Mouse (Mus musculus) frontal cortex, adult 2 months (tissue): ENCODE measurements around the gene Amer3. TPM values are rescaled to one million over a fixed set of nuclear protein-coding genes. Genes with fewer than 3 reads are reported as not detected.
"Not testable (repeated sequence)": the region's sequence is repeated elsewhere in the genome, so short reads cannot be mapped to it uniquely, and the experiment has no call there.

Experiments
- DNase-seq, 2 experiments: peaks; one replicate each; pipeline ENCODE4 v3.0.0; 2022; ENCODE audit warnings: low spot score in 1 of 2; ENCODE audit errors: extremely low spot score in 1 of 2
- polyA plus RNA-seq: library from polyadenylated mRNA; depleted of rRNA; stranded (reverse); fragments of >200 nt; gene quantifications from 2 replicates; pipeline ENCODE4 v1.2.3, GENCODE M21; 2012; rRNA removed

Amer3 gene
- polyA plus RNA-seq, 1 experiment: 13.4 TPM

DNA sequence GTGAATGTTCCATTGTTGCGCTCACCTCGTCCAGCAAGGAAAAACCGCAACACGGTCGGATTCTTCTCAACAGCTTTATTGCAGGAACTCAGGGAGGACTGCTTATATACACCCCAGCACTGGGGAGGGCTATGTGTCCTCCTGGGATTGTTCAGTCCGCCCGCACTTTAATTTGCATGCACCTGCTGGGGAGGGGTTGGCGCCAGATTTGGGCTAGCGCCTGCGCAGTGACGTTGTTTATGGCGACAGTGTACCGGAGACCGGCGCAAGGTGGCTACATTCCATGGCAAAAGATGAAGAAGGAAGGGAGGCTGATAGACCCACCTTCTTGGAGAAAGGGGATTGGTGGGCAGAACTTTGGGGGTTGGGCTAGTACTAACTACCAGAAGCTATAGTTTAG lies 20.5 kb downstream of the Amer3 start:
- no peak for DNase-seq

- no peak for DNase-seq
Observed at GRCm38 (mm10) chr1:34601323-34602047, 22.0 kb downstream of the Amer3 start.

DNA sequence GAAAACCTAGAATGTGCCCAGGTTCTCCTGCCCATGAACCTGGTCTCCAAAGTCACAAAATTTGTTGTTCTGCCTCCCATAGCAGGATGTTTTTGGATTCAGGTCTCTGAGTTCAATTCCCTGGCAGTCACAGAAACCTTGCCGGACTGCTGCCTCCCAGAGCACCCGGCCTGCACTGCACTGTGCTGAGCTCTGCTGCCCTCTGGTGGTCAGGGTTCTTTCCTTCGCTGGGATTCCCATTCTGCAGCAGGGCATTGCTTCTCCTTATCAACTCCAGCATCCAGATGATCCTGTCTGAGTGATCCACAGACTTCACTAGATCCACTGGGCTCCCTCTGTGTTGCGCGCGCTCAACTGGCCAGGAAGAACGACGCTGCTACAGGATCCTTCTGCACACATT lies 22.9 kb downstream of the Amer3 start:
- peak in 1 of 2 experiments; percentile 85 for DNase-seq

- no peak for DNase-seq
Observed at GRCm38 (mm10) chr1:34613801-34614200, 34.3 kb downstream of the Amer3 start.

DNA sequence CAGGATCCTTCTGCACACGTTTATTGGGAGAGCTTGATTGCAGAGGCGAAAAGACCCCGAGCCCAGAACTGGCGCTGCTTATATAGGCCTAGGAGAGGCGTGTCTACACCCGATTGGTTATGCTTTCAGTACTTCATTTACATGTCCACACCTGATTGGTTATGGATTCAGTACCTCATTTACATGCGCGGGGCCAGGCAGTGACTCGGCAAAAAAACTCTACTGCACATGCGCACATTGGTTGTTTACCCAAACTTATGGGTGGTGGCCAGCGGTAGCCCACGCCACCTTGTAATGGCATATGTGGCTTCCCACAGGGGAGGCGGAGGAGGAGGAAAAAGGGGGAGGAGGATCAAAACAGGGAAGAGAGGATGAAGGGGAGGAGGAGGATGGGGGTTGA lies 40.7 kb downstream of the Amer3 start:
- DNase-seq: not testable (repeated sequence)

DNA sequence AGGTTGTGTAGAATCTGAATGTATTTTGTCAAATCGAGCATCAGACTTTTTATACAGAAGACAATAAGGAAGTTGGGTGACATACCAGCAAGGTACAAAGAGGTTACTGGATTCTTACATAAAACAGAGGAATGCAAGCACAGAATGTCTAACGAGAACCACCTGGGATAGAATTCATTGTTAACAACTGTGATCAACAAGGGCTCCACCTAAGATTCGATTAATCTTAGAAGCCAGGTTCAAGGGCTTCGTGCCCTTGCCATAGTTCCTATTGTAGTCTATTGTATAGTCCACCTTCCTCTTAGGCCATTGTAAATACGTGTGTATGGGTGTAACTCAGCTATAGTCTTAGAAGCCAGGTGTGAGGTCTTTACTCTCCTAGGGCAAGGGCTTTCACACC lies 41.3 kb downstream of the Amer3 start:
- not testable (repeated sequence) for DNase-seq

DNA sequence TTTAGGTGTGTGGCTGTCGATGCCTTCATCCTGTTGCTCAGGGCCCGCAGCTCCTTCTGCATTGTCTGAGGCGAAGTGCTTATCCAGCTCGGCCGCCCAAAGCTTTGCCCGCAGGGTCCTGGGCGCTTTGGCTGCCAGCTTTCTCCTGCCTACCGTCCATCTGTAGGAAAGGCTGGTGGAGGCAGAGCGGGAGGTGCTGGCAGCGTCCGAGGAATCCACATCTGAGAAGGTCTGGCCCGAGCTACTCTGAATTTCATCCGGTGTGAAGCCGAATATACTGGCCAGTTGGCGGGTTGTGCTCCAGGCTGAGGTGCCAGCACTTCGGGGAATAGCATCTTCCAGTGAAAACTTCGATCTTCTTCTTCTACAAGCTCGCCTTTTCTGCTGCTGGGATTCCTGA lies 56.3 kb downstream of the Amer3 start:
- DNase-seq: no peak

Other genes starting within 250 kb of the Amer3 start
- gene Ccdc115, start 140.0 kb upstream of the Amer3 start, polyA plus RNA-seq: 35.7 and 36.4 TPM in 2 replicates
- 23.0 and 26.8 TPM in 2 replicates for gene Imp4, start 139.8 kb upstream of the Amer3 start, polyA plus RNA-seq
- 8.6 and 9.8 TPM in 2 replicates for gene Ptpn18, start 119.9 kb upstream of the Amer3 start, polyA plus RNA-seq
- not detected in 2 replicates for gene Prss39, start 81.2 kb upstream of the Amer3 start, polyA plus RNA-seq
- not detected in 2 replicates for gene Cfc1, start 44.0 kb upstream of the Amer3 start, polyA plus RNA-seq
- not detected in 2 replicates for gene Prss40, start 18.7 kb upstream of the Amer3 start, polyA plus RNA-seq